Mouse (Mus musculus) kidney, embryonic 15.5 days (tissue): ENCODE data around the gene Cxcr5. TPM values are rescaled to one million over a fixed set of nuclear protein-coding genes. Genes with fewer than 3 reads are reported as not detected.

Experiments used
- ATAC-seq: fragments of 200-750 bp; cut with Nextera tagmentation; replicated peaks from 2 replicates; pipeline ENCODE4 v1.8.0; 2017; ENCODE audit warnings: moderate TSS enrichment; ENCODE audit not compliant: low FRiP score
- H3K27ac ChIP-seq: fragments of 300-500 bp; sonication (generic); 2 replicates; pipeline ENCODE4 v1.5.1; 2015; ENCODE audit warnings: mild to moderate bottlenecking, inconsistent platforms
- H3K27me3 ChIP-seq: fragments of 300-500 bp; sonication (generic); 2 replicates; pipeline ENCODE4 v1.6.1; 2015; ENCODE audit warnings: inconsistent platforms
- H3K36me3 ChIP-seq: fragments of 300-500 bp; sonication (generic); 2 replicates; pipeline ENCODE4 v1.6.1; 2015; ENCODE audit warnings: inconsistent platforms
- H3K4me1 ChIP-seq: fragments of 300-500 bp; sonication (generic); 2 replicates; pipeline ENCODE4 v1.6.1; 2015; ENCODE audit warnings: inconsistent platforms
- H3K4me2 ChIP-seq: fragments of 300-500 bp; sonication (generic); 2 replicates; pipeline ENCODE4 v1.6.1; 2015; ENCODE audit warnings: moderate library complexity, mild to moderate bottlenecking, inconsistent platforms
- H3K4me3 ChIP-seq: fragments of 300-500 bp; sonication (generic); replicated peaks from 2 replicates; pipeline ENCODE4 v1.5.1; 2015; ENCODE audit warnings: mild to moderate bottlenecking, inconsistent platforms
- H3K9ac ChIP-seq: fragments of 300-500 bp; sonication (generic); 2 replicates; pipeline ENCODE4 v1.6.1; 2015; ENCODE audit warnings: mild to moderate bottlenecking, inconsistent platforms
- H3K9me3 ChIP-seq: fragments of 300-500 bp; sonication (generic); replicated peaks from 2 replicates; pipeline ENCODE4 v1.6.1; 2016; ENCODE audit warnings: inconsistent platforms
- WGBS: fragments of 180-500 bp; shearing (Covaris S2); methylation state at CpG from one replicate; pipeline ENCODE4 v1.1.7; 2015; ENCODE audit warnings: mixed read lengths; 5-methylcytosine and 5-hydroxymethylcytosine counted together
- polyA plus RNA-seq: library from polyadenylated mRNA; unstranded; fragments of >200 nt; fragmentation: Nextera tagmentation; extraction: Ambion mirVana; gene quantifications from 2 replicates; pipeline ENCODE4 v1.2.1, GENCODE M21; 2015

Gene Cxcr5
- polyA plus RNA-seq, 1 experiment from 2014 or later, result not detected

DNA sequence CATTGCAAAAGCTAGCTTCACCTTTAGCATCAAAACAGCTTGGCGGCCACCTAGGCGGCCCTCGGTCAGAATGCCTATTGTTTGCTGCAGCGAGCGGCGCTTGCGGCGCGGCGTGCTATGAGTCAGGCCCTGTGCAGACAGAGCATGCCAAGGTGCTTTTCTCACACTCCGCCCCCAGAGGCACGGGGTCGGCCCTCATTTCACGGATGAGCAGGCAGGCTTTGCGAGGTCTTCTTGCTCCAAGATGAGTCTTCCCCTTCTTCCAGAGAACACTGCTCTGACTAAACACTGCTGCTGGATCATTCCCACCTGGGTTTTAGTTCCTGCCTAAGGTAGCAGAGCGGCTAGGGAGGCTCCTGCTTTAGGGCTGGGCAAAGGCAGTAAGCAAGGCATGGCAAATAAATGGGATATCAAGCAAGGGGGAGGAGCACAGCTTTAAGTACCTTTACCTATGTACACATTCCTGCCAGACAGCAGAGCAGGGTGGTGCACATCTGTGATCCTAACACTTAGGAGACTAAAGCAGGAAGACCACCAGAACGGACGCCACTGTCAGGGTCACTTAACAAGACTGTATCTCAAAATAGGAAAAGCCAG is 37.3 kb upstream of the Cxcr5 start:
- Histone ChIP-seq H3K4me2 (peak overlapping the region; percentile 44), H3K27ac (peak overlapping the region; percentile 79), H3K4me3 (peak overlapping the region; percentile 3; the same call in 1 of the 2 replicates), H3K9ac (no peak overlapping the region; the same call in 1 of the 2 replicates), H3K4me1 (peaks cover 36% of the 10 kb centered on the region), H3K36me3 (peaks cover 3% of the 10 kb centered on the region; the same call in 1 of the 2 replicates), H3K27me3 (0 out of 2 replicates have a peak, but pooled peaks cover 3% of the 10 kb centered on the region), H3K9me3 (no peaks in the 10 kb centered on the region)
- 3% methylated on average over 18 of the region's 18 CpGs for WGBS
- peak; percentile 83 for ATAC-seq

DNA sequence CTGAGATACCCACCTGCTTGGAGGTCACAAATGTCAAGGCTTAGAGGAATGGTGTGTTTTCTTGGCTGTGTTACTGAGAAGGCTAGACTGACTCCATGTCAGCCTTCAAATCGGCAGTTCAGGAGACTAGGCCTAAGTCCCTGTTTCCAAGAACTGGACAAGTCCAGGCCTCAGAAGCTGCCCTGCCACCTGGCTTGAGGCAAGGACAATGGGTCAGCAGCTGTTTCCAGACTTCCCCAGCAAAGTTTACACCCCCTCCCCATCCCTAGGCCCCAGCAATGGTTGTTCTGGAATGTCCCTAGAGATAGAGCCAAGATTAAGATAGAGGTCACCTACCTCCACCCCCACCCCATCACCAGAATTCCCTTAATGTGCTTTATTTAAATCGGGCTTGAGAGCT is 36.1 kb upstream of the Cxcr5 start:
- H3K4me1 ChIP-seq, result peaks cover 29% of the 10 kb centered on the region
- 0 out of 2 replicates have a peak, but pooled peaks cover 3% of the 10 kb centered on the region for H3K27me3 ChIP-seq
- H3K27ac ChIP-seq, result no peak overlapping the region
- no peak overlapping the region for H3K9ac ChIP-seq
- no peak overlapping the region for H3K4me2 ChIP-seq
- peaks cover 3% of the 10 kb centered on the region; the same call in 1 of the 2 replicates for H3K36me3 ChIP-seq
- no peak for ATAC-seq
- H3K4me3 ChIP-seq, result no peak overlapping the region
- no peaks in the 10 kb centered on the region for H3K9me3 ChIP-seq
- 84% methylated on average over 2 of the region's 2 CpGs for WGBS

GRCm38 (mm10) chr9:44595537-44595930 is 33.9 kb upstream of the Cxcr5 start:
- Histone ChIP-seq H3K27ac (no peak overlapping the region), H3K36me3 (no peaks in the 10 kb centered on the region), H3K4me3 (no peak overlapping the region), H3K4me1 (peaks cover 27% of the 10 kb centered on the region), H3K9me3 (no peaks in the 10 kb centered on the region), H3K27me3 (0 out of 2 replicates have a peak, but pooled peaks cover 3% of the 10 kb centered on the region), H3K9ac (no peak overlapping the region), H3K4me2 (no peak overlapping the region)
- no peak for ATAC-seq
- 78% methylated on average over 1 of the region's 1 CpGs for WGBS

DNA sequence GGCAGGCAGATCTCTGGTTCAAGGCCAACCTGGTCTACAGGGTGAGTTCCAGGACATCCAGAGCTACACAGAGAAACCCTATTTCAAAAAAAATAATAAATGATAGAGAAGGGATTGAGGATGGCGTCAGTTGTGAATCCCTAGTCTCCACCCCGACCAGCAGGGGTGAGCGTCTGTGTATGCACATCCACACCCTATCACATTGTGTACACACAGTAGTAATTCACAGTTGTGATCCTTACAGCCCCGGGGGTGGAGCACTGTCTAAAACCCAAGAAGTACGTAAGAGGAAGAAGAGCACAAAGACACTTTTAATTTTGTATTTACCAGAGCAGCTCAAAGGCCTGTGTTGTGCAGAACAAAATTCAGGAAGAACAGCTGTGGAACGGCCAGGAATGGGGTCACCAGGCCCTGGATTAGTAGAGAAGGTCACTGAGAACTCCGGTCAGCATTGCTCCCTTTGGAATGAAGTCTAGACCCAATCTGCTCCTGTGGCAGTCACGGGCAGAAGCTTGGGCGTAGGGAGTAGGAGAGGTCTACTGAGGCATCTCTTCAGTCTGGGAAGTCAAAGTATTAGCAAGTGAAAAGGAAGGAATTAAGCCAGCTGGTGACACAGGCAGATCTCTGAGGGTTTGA is 33.3 kb upstream of the Cxcr5 start:
- H3K27me3 ChIP-seq, result 0 out of 2 replicates have a peak, but pooled peaks cover 3% of the 10 kb centered on the region
- H3K4me3 ChIP-seq, result no peak overlapping the region
- H3K4me1 ChIP-seq, result peaks cover 24% of the 10 kb centered on the region
- no peaks in the 10 kb centered on the region for H3K9me3 ChIP-seq
- no peak overlapping the region for H3K27ac ChIP-seq
- no peak overlapping the region for H3K4me2 ChIP-seq
- no peak overlapping the region for H3K9ac ChIP-seq
- ATAC-seq, result no peak
- 86% methylated on average over 9 of the region's 9 CpGs for WGBS
- no peaks in the 10 kb centered on the region for H3K36me3 ChIP-seq

DNA sequence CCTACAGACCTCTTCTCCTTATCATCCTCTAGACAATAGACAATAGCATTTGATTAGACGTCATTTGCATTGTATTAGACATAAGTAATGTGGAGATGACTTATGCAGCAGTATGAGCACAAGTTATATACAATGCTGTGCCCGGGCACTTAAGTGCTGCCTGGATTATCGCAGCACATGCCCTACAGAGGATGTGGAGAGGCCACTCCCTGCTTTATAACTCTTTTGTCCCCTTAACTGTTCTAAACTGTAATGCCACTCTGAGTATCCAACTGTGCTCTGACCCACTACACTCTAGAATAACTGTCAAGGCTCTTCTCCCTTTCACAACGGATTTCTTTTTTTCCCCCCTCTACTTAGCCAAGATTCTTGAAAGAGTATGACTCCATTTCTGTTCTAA is 32.2 kb upstream of the Cxcr5 start:
- Histone ChIP-seq H3K4me3 (no peak overlapping the region), H3K9me3 (no peaks in the 10 kb centered on the region), H3K27me3 (0 out of 2 replicates have a peak, but pooled peaks cover 3% of the 10 kb centered on the region), H3K36me3 (no peaks in the 10 kb centered on the region), H3K27ac (no peak overlapping the region), H3K9ac (no peak overlapping the region), H3K4me1 (peaks cover 13% of the 10 kb centered on the region), H3K4me2 (no peak overlapping the region)
- no peak for ATAC-seq
- WGBS, result 79% methylated on average over 4 of the region's 4 CpGs

DNA sequence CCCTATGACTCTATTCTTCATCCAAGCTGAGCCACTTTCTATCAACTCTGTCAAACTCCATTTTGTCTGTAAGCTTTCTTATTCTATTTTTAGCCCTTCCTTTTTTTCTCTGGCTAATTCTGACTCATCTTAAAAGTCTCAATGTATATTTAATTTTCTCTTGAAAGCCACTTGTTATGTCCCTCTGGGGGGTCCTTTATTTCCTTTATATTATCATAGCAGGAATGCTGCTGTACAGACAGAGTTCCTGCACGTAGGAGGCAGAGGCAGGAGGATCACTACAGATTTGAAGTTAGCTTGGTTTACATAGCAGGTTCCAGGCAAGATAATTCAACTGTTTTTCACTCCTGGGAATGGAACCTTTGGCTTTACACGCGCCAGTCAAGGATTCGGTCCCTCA is 31.5 kb upstream of the Cxcr5 start:
- Histone ChIP-seq H3K4me3 (no peak overlapping the region), H3K36me3 (no peaks in the 10 kb centered on the region), H3K4me1 (peaks cover 12% of the 10 kb centered on the region), H3K9me3 (no peaks in the 10 kb centered on the region), H3K4me2 (no peak overlapping the region), H3K9ac (no peak overlapping the region), H3K27me3 (0 out of 2 replicates have a peak, but pooled peaks cover 3% of the 10 kb centered on the region), H3K27ac (no peak overlapping the region)
- WGBS, result 79% methylated on average over 4 of the region's 4 CpGs
- ATAC-seq, result no peak

GRCm38 (mm10) chr9:44591595-44592188 is 30.0 kb upstream of the Cxcr5 start:
- Histone ChIP-seq H3K9ac (no peak overlapping the region), H3K27me3 (no peaks in the 10 kb centered on the region), H3K9me3 (no peaks in the 10 kb centered on the region), H3K4me1 (peaks cover 6% of the 10 kb centered on the region; the same call in 1 of the 2 replicates), H3K4me3 (no peak overlapping the region), H3K36me3 (no peaks in the 10 kb centered on the region), H3K27ac (no peak overlapping the region), H3K4me2 (no peak overlapping the region)
- no peak for ATAC-seq
- 65% methylated on average over 7 of the region's 7 CpGs for WGBS

- Histone ChIP-seq H3K4me1 (peaks cover 6% of the 10 kb centered on the region; the same call in 1 of the 2 replicates), H3K9ac (no peak overlapping the region), H3K4me2 (no peak overlapping the region), H3K27me3 (no peaks in the 10 kb centered on the region), H3K36me3 (no peaks in the 10 kb centered on the region), H3K4me3 (no peak overlapping the region), H3K27ac (no peak overlapping the region), H3K9me3 (no peaks in the 10 kb centered on the region)
- no peak for ATAC-seq
- WGBS, result 32% methylated on average over 2 of the region's 2 CpGs
Measured at GRCm38 (mm10) chr9:44590969-44591368, 29.3 kb upstream of the Cxcr5 start.

DNA sequence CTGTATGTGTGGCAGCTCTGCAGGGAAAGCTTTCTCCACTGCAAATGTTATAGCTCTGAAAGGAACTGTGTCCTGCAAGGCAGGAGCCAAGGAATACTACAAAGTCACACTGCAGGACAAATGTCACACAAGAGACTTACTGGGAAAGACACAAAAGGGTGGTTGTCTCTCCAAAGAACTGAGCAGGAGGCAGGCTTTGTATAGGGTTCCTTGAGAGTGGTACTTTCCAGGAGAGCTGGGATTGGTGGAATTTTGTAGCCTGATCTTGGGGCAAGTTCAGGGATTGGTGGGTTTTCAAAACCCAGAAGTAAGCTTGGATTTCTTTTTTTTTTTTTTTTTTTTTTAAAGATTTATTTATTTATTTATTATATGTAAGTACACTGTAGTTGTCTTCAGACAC is 27.4 kb upstream of the Cxcr5 start:
- Histone ChIP-seq H3K9me3 (no peaks in the 10 kb centered on the region), H3K4me2 (no peak overlapping the region), H3K27me3 (no peaks in the 10 kb centered on the region), H3K36me3 (no peaks in the 10 kb centered on the region), H3K4me1 (peaks cover 6% of the 10 kb centered on the region; the same call in 1 of the 2 replicates), H3K9ac (no peak overlapping the region), H3K4me3 (no peak overlapping the region), H3K27ac (no peak overlapping the region)
- no peak for ATAC-seq

DNA sequence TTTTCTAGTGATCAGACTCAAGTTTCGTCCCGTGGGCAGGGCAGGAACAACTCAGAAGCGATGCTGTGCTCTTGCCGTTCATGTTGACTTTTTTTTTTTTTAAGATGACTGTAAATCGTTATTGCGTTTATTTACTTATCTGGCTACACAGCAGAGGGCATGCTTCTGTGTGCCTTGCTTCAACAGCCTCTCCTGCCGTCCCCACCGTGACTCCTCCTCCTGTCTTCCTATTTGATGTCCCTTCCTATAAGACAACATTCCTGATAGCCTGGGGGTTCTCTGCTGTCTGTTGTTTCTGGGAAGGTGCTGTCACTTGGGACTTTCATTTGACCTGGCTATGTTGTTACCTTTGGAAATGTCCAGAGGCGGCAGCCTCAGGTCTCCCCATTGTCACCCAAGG is 26.9 kb upstream of the Cxcr5 start:
- Histone ChIP-seq H3K27me3 (no peaks in the 10 kb centered on the region), H3K4me2 (no peak overlapping the region), H3K36me3 (no peaks in the 10 kb centered on the region), H3K4me1 (peaks cover 6% of the 10 kb centered on the region; the same call in 1 of the 2 replicates), H3K9ac (no peak overlapping the region), H3K9me3 (no peaks in the 10 kb centered on the region), H3K27ac (no peak overlapping the region), H3K4me3 (no peak overlapping the region)
- WGBS, result 32% methylated on average over 9 of the region's 9 CpGs
- no peak for ATAC-seq

- Histone ChIP-seq H3K27ac (no peak overlapping the region), H3K9me3 (no peaks in the 10 kb centered on the region), H3K4me1 (peaks cover 6% of the 10 kb centered on the region; the same call in 1 of the 2 replicates), H3K27me3 (no peaks in the 10 kb centered on the region), H3K36me3 (no peaks in the 10 kb centered on the region), H3K9ac (no peak overlapping the region), H3K4me3 (no peak overlapping the region), H3K4me2 (no peak overlapping the region)
- no peak for ATAC-seq
- 85% methylated on average over 9 of the region's 9 CpGs for WGBS
Measured at GRCm38 (mm10) chr9:44587262-44588160, 25.8 kb upstream of the Cxcr5 start.
